Mouse (Mus musculus) spleen, adult 2 months (tissue): ENCODE results near the gene Cblc.

Source experiments
- CTCF ChIP-seq: fragments of 200-500 bp; IDR thresholded peaks from 2 replicates; pipeline ENCODE4 v1.5.1; 2011; ENCODE audit warnings: mild to moderate bottlenecking, inconsistent platforms; ENCODE audit not compliant: insufficient read depth, insufficient read length, insufficient replicate concordance; ENCODE audit errors: extremely low read depth
- POLR2A ChIP-seq: fragments of 200-500 bp; IDR thresholded peaks from 2 replicates; pipeline ENCODE4 v1.6.1; 2011; ENCODE audit warnings: low read depth, low read length, inconsistent platforms

GRCm38 (mm10) chr7:19820347-19821048 is 23.9 kb upstream of the Cblc start:
- TF ChIP-seq CTCF (no peak), POLR2A (no peak)
